Mouse (Mus musculus): ENCODE results near the gene Mansc1. TPM values are rescaled to one million over a fixed set of nuclear protein-coding genes. Genes with fewer than 3 reads are reported as not detected.
A peak's percentile ranks its signal among the peaks of the same experiment; 100 is the strongest.

Gene Mansc1
- polyA plus RNA-seq, 1 experiment from 2014 or later = 7.4 TPM

DNA sequence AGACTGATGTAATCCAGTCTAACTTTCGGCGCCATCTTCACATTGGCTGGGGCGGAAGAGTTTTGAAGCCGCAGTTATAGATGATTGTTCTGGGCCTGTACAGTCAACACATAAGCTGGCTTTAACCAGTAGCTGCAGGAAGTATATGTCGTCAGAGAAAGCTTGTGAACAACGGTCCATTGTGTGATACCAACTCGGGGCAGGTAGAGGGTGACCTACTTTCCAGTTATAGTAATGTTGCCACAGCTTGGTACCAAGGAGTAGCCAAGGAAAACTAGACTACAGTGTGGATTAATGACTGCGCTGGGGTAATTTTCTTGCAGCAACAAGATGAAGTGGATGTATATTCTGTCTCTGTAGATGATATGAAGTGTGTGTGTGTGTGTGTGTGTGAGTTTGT, 1.3 kb upstream of the Mansc1 start:
- Histone ChIP-seq H3K27ac (no peak overlapping the region), H3K9me3 (no peaks in the 10 kb centered on the region), H3K9ac (no peak overlapping the region), H3K36me3 (no peaks in the 10 kb centered on the region), H3K4me3 (no peak overlapping the region), H3K4me1 (peaks cover 10% of the 10 kb centered on the region), H3K4me2 (no peak overlapping the region), H3K27me3 (peaks cover 10% of the 10 kb centered on the region; the same call in 1 of the 2 replicates)
- ATAC-seq (ENCODE audit: borderline replicate concordance, extremely low read depth, low FRiP score, low TSS enrichment) = no peak
- WGBS = 72% methylated on average over 8 of the region's 8 CpGs

- ATAC-seq (ENCODE audit: borderline replicate concordance, extremely low read depth, low FRiP score, low TSS enrichment) = no peak
- 32% methylated on average over 5 of the region's 5 CpGs for WGBS
- peaks cover 10% of the 10 kb centered on the region; the same call in 1 of the 2 replicates for H3K27me3 ChIP-seq
- H3K4me2 ChIP-seq = peak overlapping the region; percentile 85
- no peaks in the 10 kb centered on the region for H3K9me3 ChIP-seq
- peak overlapping the region; percentile 13; the same call in 1 of the 2 replicates for H3K27ac ChIP-seq
- peaks cover 10% of the 10 kb centered on the region for H3K4me1 ChIP-seq
- peak overlapping the region; percentile 55 for H3K4me3 ChIP-seq
- H3K9ac ChIP-seq = peak overlapping the region; percentile 60; the same call in 1 of the 2 replicates
- H3K36me3 ChIP-seq = no peaks in the 10 kb centered on the region
Observed at GRCm38 (mm10) chr6:134632756-134633155, 468 bp upstream of the Mansc1 start.

GRCm38 (mm10) chr6:134630447-134630846, 1.8 kb downstream of the Mansc1 start:
- ATAC-seq (ENCODE audit: borderline replicate concordance, extremely low read depth, low FRiP score, low TSS enrichment) = no peak
- H3K36me3 ChIP-seq = no peaks in the 10 kb centered on the region
- H3K9ac ChIP-seq = no peak overlapping the region
- no peak overlapping the region for H3K4me2 ChIP-seq
- H3K4me3 ChIP-seq = no peak overlapping the region
- H3K4me1 ChIP-seq = peaks cover 10% of the 10 kb centered on the region
- no peaks in the 10 kb centered on the region for H3K9me3 ChIP-seq
- WGBS = 65% methylated on average over 9 of the region's 9 CpGs
- H3K27ac ChIP-seq = no peak overlapping the region
- peaks cover 10% of the 10 kb centered on the region; the same call in 1 of the 2 replicates for H3K27me3 ChIP-seq

GRCm38 (mm10) chr6:134626564-134626963, 5.7 kb downstream of the Mansc1 start:
- no peak overlapping the region for H3K4me3 ChIP-seq
- no peak overlapping the region for H3K9ac ChIP-seq
- no peaks in the 10 kb centered on the region for H3K36me3 ChIP-seq
- no peak overlapping the region for H3K4me2 ChIP-seq
- no peak overlapping the region for H3K27ac ChIP-seq
- no peaks in the 10 kb centered on the region for H3K27me3 ChIP-seq
- no peaks in the 10 kb centered on the region for H3K9me3 ChIP-seq
- no peak for ATAC-seq (ENCODE audit: borderline replicate concordance, extremely low read depth, low FRiP score, low TSS enrichment)
- H3K4me1 ChIP-seq = no peaks in the 10 kb centered on the region
- WGBS = 81% methylated on average over 1 of the region's 1 CpGs

DNA sequence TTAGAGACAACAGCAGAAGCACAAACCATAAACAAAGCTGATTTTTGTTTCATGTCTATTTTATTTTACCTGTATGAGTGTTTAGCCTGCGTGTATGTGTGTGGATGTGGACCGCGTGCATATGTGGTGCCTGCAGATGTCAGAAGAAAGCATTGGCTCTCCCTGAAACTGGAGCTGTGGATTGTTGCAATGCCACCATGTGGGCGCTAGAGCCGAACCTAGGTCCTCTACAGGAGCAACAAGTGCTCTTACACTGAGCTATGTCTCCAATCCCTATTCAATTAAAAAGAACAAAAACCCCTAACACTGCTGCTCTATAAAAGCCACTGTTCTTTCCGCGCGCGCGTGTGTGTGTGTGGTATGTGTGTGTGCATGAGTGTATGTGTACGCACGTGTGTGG, 6.9 kb downstream of the Mansc1 start:
- H3K36me3 ChIP-seq = no peaks in the 10 kb centered on the region
- no peak overlapping the region for H3K27ac ChIP-seq
- H3K27me3 ChIP-seq = no peaks in the 10 kb centered on the region
- H3K4me3 ChIP-seq = no peak overlapping the region
- H3K9ac ChIP-seq = no peak overlapping the region
- WGBS = 63% methylated on average over 12 of the region's 12 CpGs
- H3K4me2 ChIP-seq = no peak overlapping the region
- no peaks in the 10 kb centered on the region for H3K4me1 ChIP-seq
- H3K9me3 ChIP-seq = no peaks in the 10 kb centered on the region
- no peak for ATAC-seq (ENCODE audit: borderline replicate concordance, extremely low read depth, low FRiP score, low TSS enrichment)

DNA sequence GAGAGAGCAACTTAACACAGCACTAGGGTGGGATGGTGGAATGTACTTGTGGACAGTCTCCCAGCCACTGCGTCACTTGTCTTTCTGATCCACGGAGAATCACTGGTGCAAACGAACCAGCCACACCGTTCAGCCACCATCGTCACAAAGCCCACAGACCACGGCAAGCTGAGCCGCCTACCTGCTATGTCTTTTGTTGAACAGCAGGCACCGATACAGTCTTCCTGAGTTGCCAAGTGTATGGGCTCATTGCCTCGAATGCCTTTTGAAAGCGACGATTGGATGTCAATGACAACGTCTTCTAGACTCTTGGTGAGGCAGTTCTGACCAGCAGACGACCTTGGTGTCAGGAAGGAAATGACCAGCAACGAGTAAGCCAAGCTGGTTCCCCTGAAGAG, 10.7 kb downstream of the Mansc1 start:
- H3K4me2 ChIP-seq = no peak overlapping the region
- ATAC-seq (ENCODE audit: borderline replicate concordance, extremely low read depth, low FRiP score, low TSS enrichment) = no peak

DNA sequence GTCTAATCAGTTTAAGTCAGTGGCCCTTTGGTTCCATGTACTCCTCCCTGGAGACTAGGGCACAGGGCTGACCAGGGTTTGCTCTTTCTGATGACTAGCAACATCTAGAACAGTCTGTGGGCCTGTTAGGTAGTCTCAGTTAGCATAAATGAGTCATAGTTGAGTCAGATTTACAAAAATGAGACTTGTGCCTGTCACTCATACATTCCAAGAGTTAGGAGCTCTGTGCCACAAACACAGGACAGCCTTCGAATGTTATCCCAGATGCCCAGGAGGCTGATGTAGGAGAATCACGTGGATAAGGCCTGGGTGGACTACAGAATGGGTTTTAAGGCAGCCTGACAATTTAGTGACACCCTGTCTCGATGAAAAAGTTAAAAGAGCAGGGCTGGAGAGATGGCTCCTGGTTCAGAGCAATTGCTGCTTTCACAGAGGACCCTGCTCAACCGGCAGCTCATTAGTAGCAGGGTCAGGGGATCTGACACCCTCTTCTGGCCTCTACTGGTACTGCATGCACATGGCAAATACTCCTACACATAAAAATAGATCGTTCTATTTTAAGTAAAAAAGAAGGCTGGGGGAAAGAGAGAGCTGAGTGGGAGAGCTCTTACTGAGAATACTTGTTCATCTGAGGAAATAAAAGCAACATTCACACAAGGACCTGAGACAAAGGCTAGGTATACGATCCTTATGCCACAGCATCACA, 11.3 kb downstream of the Mansc1 start:
- Histone ChIP-seq H3K9me3 (no peaks in the 10 kb centered on the region), H3K4me1 (no peaks in the 10 kb centered on the region), H3K27me3 (no peaks in the 10 kb centered on the region), H3K4me3 (no peak overlapping the region), H3K4me2 (no peak overlapping the region), H3K9ac (no peak overlapping the region), H3K36me3 (no peaks in the 10 kb centered on the region), H3K27ac (peak overlapping the region; percentile 42; the same call in 1 of the 2 replicates)
- no peak for ATAC-seq (ENCODE audit: borderline replicate concordance, extremely low read depth, low FRiP score, low TSS enrichment)
- WGBS = 62% methylated on average over 6 of the region's 6 CpGs

More for the DNA sequence above, 10.7 kb downstream of the Mansc1 start:
- WGBS = 69% methylated on average over 14 of the region's 14 CpGs
- Histone ChIP-seq H3K36me3 (no peaks in the 10 kb centered on the region), H3K9me3 (no peaks in the 10 kb centered on the region), H3K9ac (no peak overlapping the region), H3K27ac (no peak overlapping the region), H3K4me1 (no peaks in the 10 kb centered on the region), H3K4me3 (no peak overlapping the region), H3K27me3 (no peaks in the 10 kb centered on the region)

DNA sequence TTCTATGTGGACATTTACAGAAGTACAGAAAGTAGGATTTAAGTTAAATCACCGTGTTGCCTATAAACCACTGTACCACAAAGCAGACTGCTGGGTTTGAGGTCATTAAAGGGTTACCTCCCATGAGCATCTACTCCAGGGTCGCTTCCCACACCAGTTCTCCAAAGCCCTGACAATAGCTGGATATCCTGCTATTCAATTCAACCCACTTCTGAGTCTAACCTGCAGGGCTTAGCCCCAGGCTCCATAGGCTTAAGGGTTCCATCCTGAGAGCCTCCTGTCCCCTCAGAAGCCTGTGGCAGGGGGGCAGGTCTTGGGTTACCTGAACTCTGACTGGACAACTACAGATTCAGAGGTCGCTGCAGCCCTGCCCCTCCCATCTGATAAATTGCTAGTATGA, 12.2 kb downstream of the Mansc1 start:
- H3K9me3 ChIP-seq = no peaks in the 10 kb centered on the region
- 59% methylated on average over 3 of the region's 3 CpGs for WGBS
- no peak overlapping the region for H3K4me2 ChIP-seq
- no peaks in the 10 kb centered on the region for H3K27me3 ChIP-seq
- no peak overlapping the region for H3K4me3 ChIP-seq
- H3K27ac ChIP-seq = peak overlapping the region; percentile 42; the same call in 1 of the 2 replicates
- H3K36me3 ChIP-seq = no peaks in the 10 kb centered on the region
- H3K9ac ChIP-seq = no peak overlapping the region
- 0 out of 2 replicates have a peak, but pooled peaks cover under 1% of the 10 kb centered on the region for H3K4me1 ChIP-seq
- peak; percentile 36; the same call in 1 of the 2 replicates for ATAC-seq (ENCODE audit: borderline replicate concordance, extremely low read depth, low FRiP score, low TSS enrichment)

GRCm38 (mm10) chr6:134617589-134617988, 14.7 kb downstream of the Mansc1 start:
- no peaks in the 10 kb centered on the region for H3K9me3 ChIP-seq
- WGBS = 37% methylated on average over 3 of the region's 3 CpGs
- no peak overlapping the region for H3K9ac ChIP-seq
- peaks cover 10% of the 10 kb centered on the region for H3K4me1 ChIP-seq
- no peak overlapping the region for H3K27ac ChIP-seq
- H3K4me2 ChIP-seq = no peak overlapping the region
- H3K4me3 ChIP-seq = no peak overlapping the region
- H3K27me3 ChIP-seq = no peaks in the 10 kb centered on the region
- H3K36me3 ChIP-seq = no peaks in the 10 kb centered on the region
- ATAC-seq (ENCODE audit: borderline replicate concordance, extremely low read depth, low FRiP score, low TSS enrichment) = no peak

DNA sequence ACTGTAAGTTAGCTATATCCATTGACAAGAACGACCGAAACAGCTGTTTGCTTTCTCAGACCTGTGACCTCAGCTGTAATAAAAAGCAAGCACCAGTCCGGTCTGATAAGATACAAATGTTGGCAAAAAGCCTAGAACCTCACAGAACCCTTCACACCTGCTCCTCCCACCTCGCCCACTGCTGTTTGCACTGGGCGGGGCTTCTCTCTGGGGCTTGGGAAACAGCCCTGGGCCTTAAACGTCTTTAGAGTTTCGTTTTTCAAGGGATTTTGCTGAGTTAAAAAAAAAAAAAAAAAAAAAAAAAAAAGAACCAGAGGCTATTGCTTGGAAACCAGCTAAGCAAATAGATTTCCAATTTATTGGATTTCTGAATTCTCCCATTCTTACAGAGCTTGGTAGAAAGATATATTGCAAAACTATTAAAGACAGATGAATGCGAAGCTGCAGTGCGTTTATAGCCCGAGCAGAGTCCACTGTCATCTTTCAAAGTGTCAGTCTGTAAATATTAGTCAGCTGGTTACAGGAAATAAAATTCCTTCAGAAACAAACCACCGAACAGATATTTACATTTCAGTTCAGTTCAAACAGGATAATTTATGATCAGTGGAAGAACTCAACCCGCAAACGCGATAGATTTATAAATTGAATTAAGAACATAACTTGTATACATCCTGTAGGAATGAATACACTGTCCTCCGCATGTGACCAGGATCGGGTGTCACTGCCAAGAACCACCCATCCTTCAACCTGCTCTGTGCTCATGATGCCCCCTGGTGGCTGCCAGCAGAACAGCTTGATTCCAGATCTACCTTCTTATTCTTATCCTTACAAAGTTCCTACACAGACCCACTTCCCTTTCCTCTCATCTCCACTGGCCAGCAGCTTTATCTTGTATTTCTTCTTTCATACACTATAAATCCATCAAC, 17.3 kb downstream of the Mansc1 start:
- Histone ChIP-seq H3K27ac (peak overlapping the region; percentile 26), H3K4me2 (peak overlapping the region; percentile 47), H3K27me3 (no peaks in the 10 kb centered on the region), H3K9ac (no peak overlapping the region), H3K9me3 (no peaks in the 10 kb centered on the region), H3K36me3 (no peaks in the 10 kb centered on the region), H3K4me1 (peaks cover 19% of the 10 kb centered on the region), H3K4me3 (peak overlapping the region; percentile 11)
- 2% methylated on average over 16 of the region's 16 CpGs for WGBS
- ATAC-seq (ENCODE audit: borderline replicate concordance, extremely low read depth, low FRiP score, low TSS enrichment) = peak; percentile 70; the same call in 1 of the 2 replicates

GRCm38 (mm10) chr6:134614322-134614721, 18.0 kb downstream of the Mansc1 start:
- Histone ChIP-seq H3K27ac (peak overlapping the region; percentile 26; the same call in 1 of the 2 replicates), H3K4me1 (peaks cover 19% of the 10 kb centered on the region), H3K9me3 (no peaks in the 10 kb centered on the region), H3K27me3 (no peaks in the 10 kb centered on the region), H3K4me2 (peak overlapping the region; percentile 47), H3K36me3 (no peaks in the 10 kb centered on the region), H3K9ac (no peak overlapping the region), H3K4me3 (peak overlapping the region; percentile 11)
- WGBS = 32% methylated on average over 4 of the region's 4 CpGs
- peak; percentile 46 for ATAC-seq (ENCODE audit: borderline replicate concordance, extremely low read depth, low FRiP score, low TSS enrichment)

DNA sequence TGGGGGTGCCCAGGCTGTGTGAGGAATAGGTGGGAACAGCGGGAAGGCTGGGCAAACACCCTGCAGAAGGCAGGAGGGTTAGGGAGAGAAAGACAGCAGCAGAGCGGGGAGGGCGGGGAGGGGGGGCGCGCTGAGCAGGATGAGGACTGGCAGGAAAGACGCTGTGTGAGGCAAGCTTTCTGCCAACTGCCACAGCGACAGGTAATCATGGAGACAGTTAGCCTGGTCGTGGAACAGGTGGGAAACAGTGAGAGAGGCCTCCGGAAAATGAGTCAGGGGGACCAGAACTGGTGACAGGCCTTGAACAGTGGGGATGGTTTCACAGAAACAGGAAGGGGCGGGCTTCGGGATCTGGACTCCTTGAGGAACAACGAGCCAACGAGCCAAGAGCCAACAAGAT, 20.4 kb downstream of the Mansc1 start:
- Histone ChIP-seq H3K4me1 (peaks cover 26% of the 10 kb centered on the region), H3K4me3 (no peak overlapping the region), H3K36me3 (no peaks in the 10 kb centered on the region), H3K27ac (no peak overlapping the region), H3K4me2 (no peak overlapping the region), H3K9me3 (no peaks in the 10 kb centered on the region), H3K9ac (no peak overlapping the region), H3K27me3 (no peaks in the 10 kb centered on the region)
- 48% methylated on average over 13 of the region's 13 CpGs for WGBS
- ATAC-seq (ENCODE audit: borderline replicate concordance, extremely low read depth, low FRiP score, low TSS enrichment) = no peak
